Mouse (Mus musculus): ENCODE data around the gene Zfp579. TPM values are rescaled to one million over a fixed set of nuclear protein-coding genes. Genes with fewer than 3 reads are reported as not detected.
A peak's percentile ranks its signal among the peaks of the same experiment; 100 is the strongest.

Zfp579 gene
- total and polyA plus RNA-seq, 3 experiments: 0.54 to 3.6 TPM; not detected in 1

DNA sequence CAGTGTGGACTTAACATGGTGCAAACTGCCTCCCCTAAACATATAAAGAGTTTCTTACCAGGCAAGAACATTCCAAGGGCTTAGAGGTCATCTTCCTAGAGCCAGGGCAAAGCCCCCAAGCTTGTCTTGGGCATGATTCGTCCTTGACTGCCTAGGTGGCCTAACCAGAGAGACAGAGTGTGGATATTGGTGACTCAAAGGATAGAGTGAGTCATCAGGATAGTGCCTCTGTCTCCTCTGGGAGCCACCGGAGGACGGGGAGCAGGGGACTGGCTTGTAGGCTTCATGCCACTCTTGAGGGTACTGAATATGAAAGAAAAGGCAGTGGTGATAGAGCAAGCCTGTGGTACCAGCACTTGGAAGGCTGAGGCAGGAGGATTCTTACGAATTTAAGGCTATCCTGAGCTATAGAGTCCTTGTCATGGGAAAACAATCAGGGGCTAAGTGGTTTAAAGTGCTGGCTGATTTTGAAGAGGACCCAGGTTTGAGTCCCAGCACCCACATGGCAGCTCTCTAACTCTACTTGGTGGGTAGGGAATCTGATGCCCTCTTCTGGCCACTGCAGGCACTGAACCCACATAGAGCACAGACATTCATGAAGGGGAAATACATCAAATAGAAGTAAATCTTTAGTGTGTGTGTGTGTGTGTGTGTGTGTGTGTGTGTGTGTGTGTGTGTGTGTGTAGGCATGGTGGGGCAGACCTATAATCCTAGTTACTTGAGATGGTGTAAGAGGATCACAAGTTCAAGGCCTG is 61.6 kb downstream of the Zfp579 start:
- no peak overlapping the region for H3K9ac ChIP-seq (ENCODE audit: control insufficient read depth, low read depth, low read length, poor library complexity, severe bottlenecking)
- H3K4me1 ChIP-seq (ENCODE audit: control insufficient read depth in 1 of 2, insufficient read depth in 2 of 2, low read length in 2 of 2): no peaks in the 10 kb centered on the region
- peak; percentile 52 for DNase-seq (ENCODE audit: low read depth, low spot score)
- no peak overlapping the region for H3K4me3 ChIP-seq (ENCODE audit: control insufficient read depth in 1 of 2, insufficient read depth in 1 of 2, low read depth in 2 of 2, low read length in 2 of 2)
- H3K9me3 ChIP-seq (replicated peaks; ENCODE audit: insufficient read depth, low read length): no peaks in the 10 kb centered on the region
- H3K27me3 ChIP-seq (ENCODE audit: control insufficient read depth in 1 of 2, insufficient read depth in 2 of 2, low read length in 2 of 2): peaks cover 0 to 2% of the 10 kb centered on the region in 2 experiments; a peak in 3 of 4 replicates
- no peaks in the 10 kb centered on the region for H3K36me3 ChIP-seq (ENCODE audit: control insufficient read depth in 1 of 2, insufficient read depth in 2 of 2, low read length in 2 of 2)
- TF ChIP-seq ETS1 (IDR thresholded peaks at IDR 0.05; ENCODE audit: low read depth, low read length): no peak
- TF ChIP-seq SMC3 (IDR thresholded peaks at IDR 0.05; ENCODE audit: low read depth, low read length): peak; percentile 62
- TF ChIP-seq RAD21 (IDR thresholded peaks at IDR 0.05; ENCODE audit: low read depth, low read length): peak; percentile 31
- TF ChIP-seq E2F4 (IDR thresholded peaks at IDR 0.05; ENCODE audit: borderline replicate concordance, low read depth, low read length): no peak
- peak; percentile 40 to 53 (median 48) for TF ChIP-seq CTCF (IDR thresholded peaks at IDR 0.05 in 2 of 3, conservative IDR thresholded peaks at IDR 0.05 in 1 of 3; ENCODE audit: control insufficient read depth in 1 of 3, insufficient read depth in 1 of 3, low read depth in 2 of 3, low read length in 3 of 3, poor library complexity in 1 of 3, severe bottlenecking in 1 of 3)
- TF ChIP-seq ZC3H11A (IDR thresholded peaks at IDR 0.05; ENCODE audit: low read depth, low read length): 0 out of 2 replicates have a peak, but pooled peaks have one; percentile 20
- no peaks in the 10 kb centered on the region for H3K79me2 ChIP-seq (ENCODE audit: control insufficient read depth, insufficient read depth, low read length, poor library complexity)
- H3K27ac ChIP-seq (ENCODE audit: control insufficient read depth, low read depth, low read length): no peak overlapping the region

Other genes with a start within 250 kb of the Zfp579 start
Only the 30 nearest of the 31 such genes appear.
- gene Fam71e2, start 224.9 kb downstream of the Zfp579 start, total RNA-seq (2012; rRNA removed): not detected in 2 replicates
- gene Fam71e2, start 224.9 kb downstream of the Zfp579 start, polyA plus RNA-seq (2012; ENCODE audit: insufficient read depth in 1 of 2, insufficient read length in 2 of 2, low read depth in 1 of 2, low replicate concordance in 2 of 2, missing spikeins in 1 of 2): not detected
- gene Il11, start 213.3 kb downstream of the Zfp579 start, total RNA-seq (2012; rRNA removed): 0.12 TPM in 1 of 2 replicates, not detected in the other
- under 1 TPM in 1 of 2 experiments, not detected in 1; 0.07 TPM for gene Il11, start 213.3 kb downstream of the Zfp579 start, polyA plus RNA-seq (2012; ENCODE audit: insufficient read depth in 1 of 2, insufficient read length in 2 of 2, low read depth in 1 of 2, low replicate concordance in 2 of 2, missing spikeins in 1 of 2)
- not detected in 2 replicates for gene Tmem190, start 213.2 kb downstream of the Zfp579 start, total RNA-seq (2012; rRNA removed)
- 1 to 10 TPM in 1 of 2 experiments, not detected in 1; 1.6 TPM for gene Tmem190, start 213.2 kb downstream of the Zfp579 start, polyA plus RNA-seq (2012; ENCODE audit: insufficient read depth in 1 of 2, insufficient read length in 2 of 2, low read depth in 1 of 2, low replicate concordance in 2 of 2, missing spikeins in 1 of 2)
- 20.9 and 23.8 TPM in 2 replicates for gene Tmem238, start 206.5 kb downstream of the Zfp579 start, total RNA-seq (2012; rRNA removed)
- 10 to 100 TPM in 1 of 2 experiments, not detected in 1; 31.3 TPM for gene Tmem238, start 206.5 kb downstream of the Zfp579 start, polyA plus RNA-seq (2012; ENCODE audit: insufficient read depth in 1 of 2, insufficient read length in 2 of 2, low read depth in 1 of 2, low replicate concordance in 2 of 2, missing spikeins in 1 of 2)
- 2,026 and 2,264 TPM in 2 replicates for gene Rpl28, start 203.3 kb downstream of the Zfp579 start, total RNA-seq (2012; rRNA removed)
- gene Rpl28, start 203.3 kb downstream of the Zfp579 start, polyA plus RNA-seq (2012; ENCODE audit: insufficient read depth in 1 of 2, insufficient read length in 2 of 2, low read depth in 1 of 2, low replicate concordance in 2 of 2, missing spikeins in 1 of 2): 1,000 to 10,000 TPM in 1 of 2 experiments, 100 to 1,000 TPM in 1; 1,000 to 9,991 TPM
- gene Ube2s, start 183.6 kb downstream of the Zfp579 start, total RNA-seq (2012; rRNA removed): 341 and 346 TPM in 2 replicates
- gene Ube2s, start 183.6 kb downstream of the Zfp579 start, polyA plus RNA-seq (2012; ENCODE audit: insufficient read depth in 1 of 2, insufficient read length in 2 of 2, low read depth in 1 of 2, low replicate concordance in 2 of 2, missing spikeins in 1 of 2): 100 to 1,000 TPM in 1 of 2 experiments, not detected in 1; 740 TPM
- gene Shisa7, start 151.5 kb downstream of the Zfp579 start, total RNA-seq (2012; rRNA removed): not detected in 2 replicates
- gene Shisa7, start 151.5 kb downstream of the Zfp579 start, polyA plus RNA-seq (2012; ENCODE audit: insufficient read depth in 1 of 2, insufficient read length in 2 of 2, low read depth in 1 of 2, low replicate concordance in 2 of 2, missing spikeins in 1 of 2): under 1 TPM in 1 of 2 experiments, not detected in 1; 0.07 TPM
- 2.6 and 2.8 TPM in 2 replicates for gene Isoc2b, start 125.9 kb downstream of the Zfp579 start, total RNA-seq (2012; rRNA removed)
- 1 to 10 TPM in 1 of 2 experiments, not detected in 1; 3.0 TPM for gene Isoc2b, start 125.9 kb downstream of the Zfp579 start, polyA plus RNA-seq (2012; ENCODE audit: insufficient read depth in 1 of 2, insufficient read length in 2 of 2, low read depth in 1 of 2, low replicate concordance in 2 of 2, missing spikeins in 1 of 2)
- gene Isoc2a, start 119.0 kb downstream of the Zfp579 start, total RNA-seq (2012; rRNA removed): 11.1 and 12.4 TPM in 2 replicates
- gene Isoc2a, start 119.0 kb downstream of the Zfp579 start, polyA plus RNA-seq (2012; ENCODE audit: insufficient read depth in 1 of 2, insufficient read length in 2 of 2, low read depth in 1 of 2, low replicate concordance in 2 of 2, missing spikeins in 1 of 2): 10 to 100 TPM in 1 of 2 experiments, not detected in 1; 20.6 TPM
- 0.15 TPM in 1 of 2 replicates, not detected in the other for gene Gm36210, start 89.6 kb downstream of the Zfp579 start, total RNA-seq (2012; rRNA removed)
- gene Gm36210, start 89.6 kb downstream of the Zfp579 start, polyA plus RNA-seq (2012; ENCODE audit: insufficient read depth in 1 of 2, insufficient read length in 2 of 2, low read depth in 1 of 2, low replicate concordance in 2 of 2, missing spikeins in 1 of 2): under 1 TPM in 1 of 2 experiments, not detected in 1; 0.97 TPM
- gene Zfp628, start 80.9 kb downstream of the Zfp579 start, total RNA-seq (2012; rRNA removed): 2.5 and 3.3 TPM in 2 replicates
- 10 to 100 TPM in 1 of 2 experiments, not detected in 1; 17.6 TPM for gene Zfp628, start 80.9 kb downstream of the Zfp579 start, polyA plus RNA-seq (2012; ENCODE audit: insufficient read depth in 1 of 2, insufficient read length in 2 of 2, low read depth in 1 of 2, low replicate concordance in 2 of 2, missing spikeins in 1 of 2)
- gene Nat14, start 74.1 kb downstream of the Zfp579 start, total RNA-seq (2012; rRNA removed): 0.81 and 0.85 TPM in 2 replicates
- gene Nat14, start 74.1 kb downstream of the Zfp579 start, polyA plus RNA-seq (2012; ENCODE audit: insufficient read depth in 1 of 2, insufficient read length in 2 of 2, low read depth in 1 of 2, low replicate concordance in 2 of 2, missing spikeins in 1 of 2): 1 to 10 TPM in 1 of 2 experiments, not detected in 1; 1.9 TPM
- gene Ssc5d, start 70.4 kb downstream of the Zfp579 start, total RNA-seq (2012; rRNA removed): 0.04 TPM in 1 of 2 replicates, not detected in the other
- under 1 TPM in 1 of 2 experiments, not detected in 1; 0.17 TPM for gene Ssc5d, start 70.4 kb downstream of the Zfp579 start, polyA plus RNA-seq (2012; ENCODE audit: insufficient read depth in 1 of 2, insufficient read length in 2 of 2, low read depth in 1 of 2, low replicate concordance in 2 of 2, missing spikeins in 1 of 2)
- not detected in 2 replicates for gene Sbk2, start 31.8 kb downstream of the Zfp579 start, total RNA-seq (2012; rRNA removed)
- not detected for gene Sbk2, start 31.8 kb downstream of the Zfp579 start, polyA plus RNA-seq (2012; ENCODE audit: insufficient read depth in 1 of 2, insufficient read length in 2 of 2, low read depth in 1 of 2, low replicate concordance in 2 of 2, missing spikeins in 1 of 2)
- gene Sbk3, start 25.0 kb downstream of the Zfp579 start, total RNA-seq (2012; rRNA removed): not detected in 2 replicates
- gene Sbk3, start 25.0 kb downstream of the Zfp579 start, polyA plus RNA-seq (2012; ENCODE audit: insufficient read depth in 1 of 2, insufficient read length in 2 of 2, low read depth in 1 of 2, low replicate concordance in 2 of 2, missing spikeins in 1 of 2): not detected
- 9.2 and 9.4 TPM in 2 replicates for gene Zfp524, start 18.3 kb upstream of the Zfp579 start, total RNA-seq (2012; rRNA removed)
- 10 to 100 TPM in 1 of 2 experiments, not detected in 1; 12.7 TPM for gene Zfp524, start 18.3 kb upstream of the Zfp579 start, polyA plus RNA-seq (2012; ENCODE audit: insufficient read depth in 1 of 2, insufficient read length in 2 of 2, low read depth in 1 of 2, low replicate concordance in 2 of 2, missing spikeins in 1 of 2)
- 27.5 and 28.1 TPM in 2 replicates for gene Fiz1, start 18.5 kb upstream of the Zfp579 start, total RNA-seq (2012; rRNA removed)
- gene Fiz1, start 18.5 kb upstream of the Zfp579 start, polyA plus RNA-seq (2012; ENCODE audit: insufficient read depth in 1 of 2, insufficient read length in 2 of 2, low read depth in 1 of 2, low replicate concordance in 2 of 2, missing spikeins in 1 of 2): 10 to 100 TPM in 1 of 2 experiments, not detected in 1; 56.5 TPM
- not detected in 2 replicates for gene Gm44973, start 19.3 kb upstream of the Zfp579 start, total RNA-seq (2012; rRNA removed)
- gene Gm44973, start 19.3 kb upstream of the Zfp579 start, polyA plus RNA-seq (2012; ENCODE audit: insufficient read depth in 1 of 2, insufficient read length in 2 of 2, low read depth in 1 of 2, low replicate concordance in 2 of 2, missing spikeins in 1 of 2): 1 to 10 TPM in 1 of 2 experiments, not detected in 1; 7.9 TPM
- 12.2 and 12.7 TPM in 2 replicates for gene Zfp865, start 24.2 kb upstream of the Zfp579 start, total RNA-seq (2012; rRNA removed)
- gene Zfp865, start 24.2 kb upstream of the Zfp579 start, polyA plus RNA-seq (2012; ENCODE audit: insufficient read depth in 1 of 2, insufficient read length in 2 of 2, low read depth in 1 of 2, low replicate concordance in 2 of 2, missing spikeins in 1 of 2): 10 to 100 TPM in 1 of 2 experiments, not detected in 1; 34.6 TPM
- gene Ccdc106, start 24.4 kb upstream of the Zfp579 start, total RNA-seq (2012; rRNA removed): 0.39 and 0.50 TPM in 2 replicates
- gene Ccdc106, start 24.4 kb upstream of the Zfp579 start, polyA plus RNA-seq (2012; ENCODE audit: insufficient read depth in 1 of 2, insufficient read length in 2 of 2, low read depth in 1 of 2, low replicate concordance in 2 of 2, missing spikeins in 1 of 2): under 1 TPM in 1 of 2 experiments, not detected in 1; 0.82 TPM
- not detected in 2 replicates for gene 4632433K11Rik, start 38.0 kb upstream of the Zfp579 start, total RNA-seq (2012; rRNA removed)
- not detected for gene 4632433K11Rik, start 38.0 kb upstream of the Zfp579 start, polyA plus RNA-seq (2012; ENCODE audit: insufficient read depth in 1 of 2, insufficient read length in 2 of 2, low read depth in 1 of 2, low replicate concordance in 2 of 2, missing spikeins in 1 of 2)
- gene Zfp784, start 42.3 kb upstream of the Zfp579 start, total RNA-seq (2012; rRNA removed): 0.96 and 1.2 TPM in 2 replicates
- gene Zfp784, start 42.3 kb upstream of the Zfp579 start, polyA plus RNA-seq (2012; ENCODE audit: insufficient read depth in 1 of 2, insufficient read length in 2 of 2, low read depth in 1 of 2, low replicate concordance in 2 of 2, missing spikeins in 1 of 2): 1 to 10 TPM in 1 of 2 experiments, not detected in 1; 2.9 TPM
- 1.0 and 1.7 TPM in 2 replicates for gene Zfp580, start 55.4 kb upstream of the Zfp579 start, total RNA-seq (2012; rRNA removed)
- 10 to 100 TPM in 1 of 2 experiments, not detected in 1; 19.9 TPM for gene Zfp580, start 55.4 kb upstream of the Zfp579 start, polyA plus RNA-seq (2012; ENCODE audit: insufficient read depth in 1 of 2, insufficient read length in 2 of 2, low read depth in 1 of 2, low replicate concordance in 2 of 2, missing spikeins in 1 of 2)
- gene U2af2, start 66.0 kb upstream of the Zfp579 start, total RNA-seq (2012; rRNA removed): 301 and 311 TPM in 2 replicates
- 100 to 1,000 TPM; 477 to 491 TPM for gene U2af2, start 66.0 kb upstream of the Zfp579 start, polyA plus RNA-seq (2012; ENCODE audit: insufficient read depth in 1 of 2, insufficient read length in 2 of 2, low read depth in 1 of 2, low replicate concordance in 2 of 2, missing spikeins in 1 of 2)
- gene Epn1, start 84.1 kb upstream of the Zfp579 start, total RNA-seq (2012; rRNA removed): 72.3 and 75.5 TPM in 2 replicates
- 100 to 1,000 TPM in 1 of 2 experiments, not detected in 1; 147 TPM for gene Epn1, start 84.1 kb upstream of the Zfp579 start, polyA plus RNA-seq (2012; ENCODE audit: insufficient read depth in 1 of 2, insufficient read length in 2 of 2, low read depth in 1 of 2, low replicate concordance in 2 of 2, missing spikeins in 1 of 2)
- gene Rfpl4, start 120.8 kb upstream of the Zfp579 start, total RNA-seq (2012; rRNA removed): not detected in 2 replicates
- not detected for gene Rfpl4, start 120.8 kb upstream of the Zfp579 start, polyA plus RNA-seq (2012; ENCODE audit: insufficient read depth in 1 of 2, insufficient read length in 2 of 2, low read depth in 1 of 2, low replicate concordance in 2 of 2, missing spikeins in 1 of 2)
- gene Rasl2-9, start 129.8 kb upstream of the Zfp579 start, total RNA-seq (2012; rRNA removed): not detected in 2 replicates
- gene Rasl2-9, start 129.8 kb upstream of the Zfp579 start, polyA plus RNA-seq (2012; ENCODE audit: insufficient read depth in 1 of 2, insufficient read length in 2 of 2, low read depth in 1 of 2, low replicate concordance in 2 of 2, missing spikeins in 1 of 2): 100 to 1,000 TPM in 1 of 2 experiments, under 1 TPM in 1; 0.65 to 196 TPM
- not detected in 2 replicates for gene Vmn1r55, start 153.5 kb upstream of the Zfp579 start, total RNA-seq (2012; rRNA removed)
- gene Vmn1r55, start 153.5 kb upstream of the Zfp579 start, polyA plus RNA-seq (2012; ENCODE audit: insufficient read depth in 1 of 2, insufficient read length in 2 of 2, low read depth in 1 of 2, low replicate concordance in 2 of 2, missing spikeins in 1 of 2): not detected
- gene Vmn1r56, start 200.6 kb upstream of the Zfp579 start, total RNA-seq (2012; rRNA removed): not detected in 2 replicates
- not detected for gene Vmn1r56, start 200.6 kb upstream of the Zfp579 start, polyA plus RNA-seq (2012; ENCODE audit: insufficient read depth in 1 of 2, insufficient read length in 2 of 2, low read depth in 1 of 2, low replicate concordance in 2 of 2, missing spikeins in 1 of 2)
- gene Vmn1r57, start 222.3 kb upstream of the Zfp579 start, total RNA-seq (2012; rRNA removed): not detected in 2 replicates
- gene Vmn1r57, start 222.3 kb upstream of the Zfp579 start, polyA plus RNA-seq (2012; ENCODE audit: insufficient read depth in 1 of 2, insufficient read length in 2 of 2, low read depth in 1 of 2, low replicate concordance in 2 of 2, missing spikeins in 1 of 2): not detected

All from MEL (cell line).